Mouse (Mus musculus): ENCODE results near the gene Irs1. TPM values are rescaled to one million over a fixed set of nuclear protein-coding genes. Genes with fewer than 3 reads are reported as not detected.

Irs1 gene
- polyA plus RNA-seq, 1 experiment from 2014 or later, result 0.70 TPM

DNA sequence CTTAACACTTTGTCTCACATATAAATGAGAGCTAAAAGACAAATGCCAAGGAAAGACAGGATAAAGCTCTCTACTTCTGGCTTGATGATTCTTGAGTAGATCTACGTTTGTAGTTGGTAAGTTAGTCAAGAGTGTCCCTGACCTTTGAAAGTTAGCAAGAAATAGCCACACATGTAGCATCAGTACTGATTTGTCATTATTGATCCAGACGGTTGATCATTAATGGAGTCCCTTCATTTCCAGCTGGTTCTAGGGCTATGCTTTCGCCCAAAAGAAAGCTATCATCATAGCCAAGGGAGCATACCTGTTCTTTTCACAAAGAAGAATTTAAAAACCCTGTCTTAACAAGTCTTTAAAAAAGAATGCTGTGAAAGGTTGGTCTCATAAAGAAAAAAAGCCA is 56.6 kb downstream of the Irs1 start:
- Histone ChIP-seq H3K4me1 (replicated peaks; ENCODE audit: control insufficient read depth, insufficient read depth, low read length) (no peaks in the 10 kb centered on the region), H3K9ac (ENCODE audit: low read depth, low read length) (no peak overlapping the region), H3K4me3 (ENCODE audit: low read depth, low read length) (no peak overlapping the region), H3K27ac (ENCODE audit: low read depth, low read length) (no peak overlapping the region), H3K27me3 (replicated peaks; ENCODE audit: control insufficient read depth, insufficient read depth, low read length) (no peaks in the 10 kb centered on the region), H3K36me3 (ENCODE audit: control insufficient read depth, insufficient read depth) (no peaks in the 10 kb centered on the region), H3K9me3 (ENCODE audit: control insufficient read depth) (no peaks in the 10 kb centered on the region), H3K4me2 (replicated peaks; ENCODE audit: low read depth) (no peak overlapping the region)
- 74% methylated on average over 3 of the region's 3 CpGs for WGBS
- ATAC-seq, result no peak
- no peak for TF ChIP-seq CTCF (IDR thresholded peaks at IDR 0.05; ENCODE audit: low read depth)

DNA sequence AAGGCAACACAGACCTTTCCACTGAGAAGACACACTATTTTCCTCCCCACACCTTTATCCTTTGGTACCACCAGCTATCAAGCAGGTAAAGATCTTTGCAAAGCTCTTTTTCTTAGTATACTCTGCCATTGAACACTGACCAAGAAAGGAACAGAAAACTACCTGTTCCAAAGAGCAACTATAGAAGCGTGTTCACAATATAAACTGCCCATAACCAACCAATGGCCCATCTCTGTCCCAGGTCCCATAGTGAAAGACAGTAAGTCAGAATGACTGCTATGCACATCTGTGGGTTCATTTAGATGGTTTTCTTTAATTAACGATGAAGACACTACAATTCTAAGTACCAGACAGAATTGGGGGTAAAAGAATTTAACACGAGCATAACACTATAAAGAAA is 58.4 kb downstream of the Irs1 start, which contains the start of gene Gm9747:
Gene Gm9747 (plus strand): TSS at position 301 of the 400 bp plus-strand sequence.
- Histone ChIP-seq H3K36me3 (ENCODE audit: control insufficient read depth, insufficient read depth) (no peaks in the 10 kb centered on the region), H3K4me3 (ENCODE audit: low read depth, low read length) (no peak within 1 kb of the TSS), H3K27ac (ENCODE audit: low read depth, low read length) (no peak within 1 kb of the TSS), H3K9ac (ENCODE audit: low read depth, low read length) (no peak within 1 kb of the TSS), H3K27me3 (replicated peaks; ENCODE audit: control insufficient read depth, insufficient read depth, low read length) (no peaks in the 10 kb centered on the region), H3K4me1 (replicated peaks; ENCODE audit: control insufficient read depth, insufficient read depth, low read length) (no peaks in the 10 kb centered on the region), H3K4me2 (replicated peaks; ENCODE audit: low read depth) (no peak within 1 kb of the TSS), H3K9me3 (ENCODE audit: control insufficient read depth) (no peaks in the 10 kb centered on the region)
- TF ChIP-seq CTCF (IDR thresholded peaks at IDR 0.05; ENCODE audit: low read depth), result no peak
- ATAC-seq, result no peak
- WGBS, result 88% methylated on average over 3 of the region's 3 CpGs

DNA sequence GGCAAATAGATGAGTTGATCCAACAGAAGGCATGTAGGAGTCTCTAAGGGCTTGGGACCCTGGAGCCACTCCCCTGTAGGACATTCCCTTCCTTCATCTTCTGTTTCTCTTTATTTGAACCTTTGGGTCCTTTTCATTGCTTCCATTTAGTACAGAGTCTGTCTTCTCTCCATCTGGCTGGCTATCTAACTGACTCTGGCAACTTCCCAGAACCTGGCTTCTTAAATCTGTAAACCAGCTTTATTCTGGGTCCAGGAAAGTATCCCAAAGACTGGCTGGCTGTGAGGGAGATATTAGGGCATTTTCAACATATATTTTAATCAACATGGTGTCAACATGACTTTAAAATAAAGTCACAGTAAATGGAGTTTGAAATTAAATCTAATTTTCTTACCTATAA is 62.4 kb downstream of the Irs1 start:
- Histone ChIP-seq H3K27me3 (replicated peaks; ENCODE audit: control insufficient read depth, insufficient read depth, low read length) (no peaks in the 10 kb centered on the region), H3K4me1 (replicated peaks; ENCODE audit: control insufficient read depth, insufficient read depth, low read length) (no peaks in the 10 kb centered on the region), H3K9ac (ENCODE audit: low read depth, low read length) (no peak overlapping the region), H3K36me3 (ENCODE audit: control insufficient read depth, insufficient read depth) (no peaks in the 10 kb centered on the region), H3K4me3 (ENCODE audit: low read depth, low read length) (no peak overlapping the region), H3K4me2 (replicated peaks; ENCODE audit: low read depth) (no peak overlapping the region), H3K27ac (ENCODE audit: low read depth, low read length) (no peak overlapping the region), H3K9me3 (ENCODE audit: control insufficient read depth) (no peaks in the 10 kb centered on the region)
- ATAC-seq, result no peak
- TF ChIP-seq CTCF (IDR thresholded peaks at IDR 0.05; ENCODE audit: low read depth), result no peak

DNA sequence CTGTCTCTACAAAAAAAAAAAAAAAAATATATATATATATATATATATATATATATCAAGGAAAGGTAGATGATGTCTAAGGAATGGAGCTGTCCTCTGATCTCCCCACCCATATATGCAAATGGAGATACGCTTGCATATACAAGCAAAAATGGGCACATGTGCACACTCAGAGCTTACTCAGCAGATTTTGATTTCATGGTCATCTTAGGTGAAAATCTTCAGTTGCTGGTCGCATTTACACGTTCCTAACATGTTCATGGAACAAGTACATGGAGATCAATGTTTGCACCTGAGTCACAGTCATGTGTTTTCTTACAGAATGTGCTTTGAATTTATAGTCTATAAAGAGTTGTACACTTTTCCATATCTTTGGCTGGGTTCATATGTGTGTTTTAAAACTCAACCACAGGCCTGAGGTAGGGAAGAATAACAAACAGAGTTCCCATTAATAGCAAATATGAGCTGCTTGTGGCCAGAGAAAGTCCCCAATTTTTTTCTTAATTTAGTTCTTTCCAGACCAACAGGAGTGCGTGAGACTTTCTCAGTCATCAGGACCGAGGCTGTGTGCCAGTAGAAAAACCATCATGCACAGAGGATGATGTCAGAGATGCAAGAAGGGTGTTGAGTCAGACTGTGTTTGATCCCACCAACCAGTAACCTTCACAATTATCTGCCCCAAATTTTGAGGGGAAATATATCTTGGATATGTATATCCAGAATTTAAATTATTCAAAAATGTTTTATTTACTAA is 68.0 kb downstream of the Irs1 start:
- ATAC-seq, result no peak
- no peak overlapping the region for H3K27ac ChIP-seq (ENCODE audit: low read depth, low read length)
- H3K27me3 ChIP-seq (replicated peaks; ENCODE audit: control insufficient read depth, insufficient read depth, low read length), result no peaks in the 10 kb centered on the region
- no peak for TF ChIP-seq CTCF (IDR thresholded peaks at IDR 0.05; ENCODE audit: low read depth)
- 90% methylated on average over 5 of the region's 5 CpGs for WGBS
- no peak overlapping the region for H3K4me3 ChIP-seq (ENCODE audit: low read depth, low read length)
- H3K36me3 ChIP-seq (ENCODE audit: control insufficient read depth, insufficient read depth), result no peaks in the 10 kb centered on the region
- H3K9me3 ChIP-seq (ENCODE audit: control insufficient read depth), result no peaks in the 10 kb centered on the region
- H3K9ac ChIP-seq (ENCODE audit: low read depth, low read length), result no peak overlapping the region
- H3K4me1 ChIP-seq (replicated peaks; ENCODE audit: control insufficient read depth, insufficient read depth, low read length), result no peaks in the 10 kb centered on the region
- no peak overlapping the region for H3K4me2 ChIP-seq (replicated peaks; ENCODE audit: low read depth)

DNA sequence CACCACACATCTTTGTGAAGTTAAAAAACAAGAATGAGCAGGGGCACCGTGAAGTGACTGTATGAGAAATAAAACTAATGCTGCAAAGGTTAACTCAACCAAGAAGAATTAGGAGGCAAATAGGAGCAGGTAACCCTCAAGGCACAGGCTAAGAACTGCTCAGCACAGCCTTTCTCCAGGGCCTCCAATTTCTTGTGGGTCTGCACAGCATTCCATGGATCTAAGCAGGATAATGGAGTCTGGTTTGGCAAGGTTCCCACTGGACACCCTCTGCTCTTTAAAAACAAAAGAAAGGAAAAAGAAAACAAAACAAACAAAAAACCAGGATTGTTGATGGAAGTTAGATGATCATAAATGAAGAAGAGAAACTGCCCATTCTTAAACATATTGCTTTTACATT is 69.8 kb downstream of the Irs1 start:
- H3K4me1 ChIP-seq (replicated peaks; ENCODE audit: control insufficient read depth, insufficient read depth, low read length), result no peaks in the 10 kb centered on the region
- H3K27ac ChIP-seq (ENCODE audit: low read depth, low read length), result no peak overlapping the region
- no peak overlapping the region for H3K9ac ChIP-seq (ENCODE audit: low read depth, low read length)
- H3K4me2 ChIP-seq (replicated peaks; ENCODE audit: low read depth), result no peak overlapping the region
- H3K9me3 ChIP-seq (ENCODE audit: control insufficient read depth), result no peaks in the 10 kb centered on the region
- no peak overlapping the region for H3K4me3 ChIP-seq (ENCODE audit: low read depth, low read length)
- no peak for TF ChIP-seq CTCF (IDR thresholded peaks at IDR 0.05; ENCODE audit: low read depth)
- no peaks in the 10 kb centered on the region for H3K36me3 ChIP-seq (ENCODE audit: control insufficient read depth, insufficient read depth)
- WGBS, result 60% methylated on average over 1 of the region's 1 CpGs
- H3K27me3 ChIP-seq (replicated peaks; ENCODE audit: control insufficient read depth, insufficient read depth, low read length), result no peaks in the 10 kb centered on the region
- no peak for ATAC-seq

DNA sequence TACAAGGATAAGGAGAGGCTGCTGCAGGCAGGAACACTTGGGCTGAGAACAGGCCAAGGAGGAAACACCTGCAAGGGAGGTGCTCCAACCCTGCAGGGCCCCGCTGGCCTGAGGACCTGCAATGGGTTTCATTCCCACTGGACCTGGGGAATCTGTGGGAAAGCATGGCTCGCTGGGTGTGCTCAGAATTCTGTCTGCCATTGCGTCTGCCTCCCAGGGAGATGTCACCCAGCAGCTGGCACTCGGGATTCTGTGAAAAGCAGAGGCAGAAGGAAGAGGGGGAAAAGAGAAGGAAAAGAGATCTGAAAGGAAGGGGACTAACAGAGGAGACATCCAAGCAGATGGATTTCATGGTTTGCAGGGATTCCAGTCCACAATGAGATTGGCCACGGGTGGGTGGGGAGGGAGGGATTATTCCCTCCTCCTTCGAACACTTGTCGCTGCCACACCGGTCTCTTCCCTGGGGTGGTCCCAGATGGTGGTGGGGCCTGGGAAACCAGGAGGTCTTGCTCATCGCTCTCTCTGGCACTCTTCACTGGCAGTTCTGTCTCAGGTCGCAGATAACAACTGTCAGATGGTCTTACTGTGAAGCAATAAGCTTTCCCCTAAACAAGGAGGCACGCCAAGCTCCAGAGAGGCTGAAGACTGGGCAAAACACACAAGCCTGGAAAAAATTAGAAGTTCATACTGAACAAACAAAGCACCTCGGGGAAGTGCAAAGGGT is 70.4 kb downstream of the Irs1 start:
- no peaks in the 10 kb centered on the region for H3K27me3 ChIP-seq (replicated peaks; ENCODE audit: control insufficient read depth, insufficient read depth, low read length)
- no peaks in the 10 kb centered on the region for H3K9me3 ChIP-seq (ENCODE audit: control insufficient read depth)
- H3K4me3 ChIP-seq (ENCODE audit: low read depth, low read length), result no peak overlapping the region
- no peak for ATAC-seq
- 62% methylated on average over 12 of the region's 12 CpGs for WGBS
- no peaks in the 10 kb centered on the region for H3K36me3 ChIP-seq (ENCODE audit: control insufficient read depth, insufficient read depth)
- no peak overlapping the region for H3K9ac ChIP-seq (ENCODE audit: low read depth, low read length)
- no peaks in the 10 kb centered on the region for H3K4me1 ChIP-seq (replicated peaks; ENCODE audit: control insufficient read depth, insufficient read depth, low read length)
- TF ChIP-seq CTCF (IDR thresholded peaks at IDR 0.05; ENCODE audit: low read depth), result no peak
- H3K27ac ChIP-seq (ENCODE audit: low read depth, low read length), result no peak overlapping the region
- no peak overlapping the region for H3K4me2 ChIP-seq (replicated peaks; ENCODE audit: low read depth)
